Mouse (Mus musculus) left cerebral cortex, adult 8-10 months (tissue): ENCODE measurements at regions not wholly inside any gene's neighbourhood (a gene's known extent, or its start where the extent isn't known, plus 50 kb on each side); places are given as distances from the start of the nearest gene placed in this dataset.

ENCODE experiments used
- DNase-seq, 2 experiments: peaks; one replicate each; pipeline ENCODE4 v3.0.0; 2022; ENCODE audit warnings: low spot score in 2 of 2

GRCm38 (mm10) chr1:57573829-57574228, 166.9 kb upstream of the Tyw5 start:
- DNase-seq: no peak

GRCm38 (mm10) chr1:57574530-57574929, 167.6 kb upstream of the Tyw5 start:
- no peak for DNase-seq

DNA sequence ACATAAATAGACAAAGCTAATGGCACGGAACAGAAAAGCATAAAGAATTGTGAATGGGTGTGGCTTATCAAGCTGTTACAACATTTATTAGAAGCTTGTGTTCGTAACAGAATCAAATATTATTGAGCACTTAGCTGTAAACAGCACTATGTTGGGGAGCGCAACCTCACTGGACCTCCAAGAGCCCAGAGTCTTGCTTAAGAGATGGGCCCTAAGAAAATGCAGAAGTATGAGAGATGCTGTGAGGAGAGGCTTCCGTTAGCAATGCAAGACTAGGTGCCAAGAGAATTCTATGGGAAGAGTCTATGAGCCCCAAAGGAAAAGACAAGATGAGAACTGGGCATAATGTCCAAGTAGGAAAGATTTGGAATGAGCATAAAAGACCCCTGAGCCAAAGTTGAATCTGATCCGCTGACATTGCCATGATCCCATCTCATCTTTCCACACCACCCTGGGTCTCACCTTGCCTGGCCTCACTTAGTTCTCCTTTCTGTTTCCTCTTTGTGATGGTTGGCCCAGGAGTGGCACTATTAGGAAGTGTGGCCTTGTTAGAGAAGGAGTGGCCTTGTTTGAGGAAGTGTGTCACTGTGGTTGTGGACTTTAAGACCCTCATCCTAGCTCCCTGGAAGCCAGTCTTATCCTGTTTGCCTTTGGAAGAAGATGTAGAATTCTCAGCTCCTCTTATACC, 169.3 kb upstream of the Tyw5 start:
- no peak for DNase-seq

- DNase-seq: no peak
These were observed 172.2 kb upstream of the Tyw5 start for GRCm38 (mm10) chr1:57579086-57579485.

DNA sequence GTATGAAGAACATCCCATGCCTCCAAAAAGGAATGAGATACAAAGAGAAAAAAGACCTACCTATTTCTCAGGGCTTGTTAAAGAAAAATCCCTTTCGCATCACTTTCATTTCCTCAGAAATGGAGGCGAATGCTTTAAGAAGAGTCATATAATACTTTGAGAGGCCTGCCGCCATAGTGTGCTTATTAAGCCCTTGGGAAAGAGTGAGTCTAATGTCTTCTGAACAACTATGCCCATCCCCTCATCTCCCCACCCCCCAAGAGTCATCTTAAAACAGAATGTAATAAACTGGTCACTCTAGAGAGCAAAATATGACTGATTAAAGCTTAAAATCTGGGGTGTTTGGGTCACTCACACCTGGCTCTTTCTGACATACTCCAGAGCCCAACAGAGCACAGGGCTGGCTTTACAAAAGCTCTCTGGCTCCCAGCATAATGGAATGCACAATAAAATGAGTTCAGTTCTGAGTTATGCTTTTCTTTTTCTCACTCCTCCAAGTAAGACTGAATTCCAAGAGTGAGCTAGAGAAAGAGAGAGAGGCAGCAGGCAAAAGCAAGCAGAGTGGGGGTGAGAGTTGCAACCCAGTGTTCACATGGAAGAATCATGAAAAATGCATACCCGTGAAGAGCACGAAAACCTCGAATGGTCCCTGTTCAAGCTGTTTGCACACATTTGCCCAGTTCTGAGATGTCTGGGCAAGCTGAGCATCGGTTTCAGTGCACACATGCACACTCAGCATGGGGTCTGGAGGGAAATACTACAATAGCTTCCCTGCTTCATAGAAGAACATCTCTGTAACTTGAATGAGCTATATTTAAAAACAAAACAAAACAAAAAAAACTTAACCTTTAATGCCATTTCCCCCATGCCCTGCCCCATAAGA, 180.0 kb upstream of the Spats2l start:
- DNase-seq: no peak

DNA sequence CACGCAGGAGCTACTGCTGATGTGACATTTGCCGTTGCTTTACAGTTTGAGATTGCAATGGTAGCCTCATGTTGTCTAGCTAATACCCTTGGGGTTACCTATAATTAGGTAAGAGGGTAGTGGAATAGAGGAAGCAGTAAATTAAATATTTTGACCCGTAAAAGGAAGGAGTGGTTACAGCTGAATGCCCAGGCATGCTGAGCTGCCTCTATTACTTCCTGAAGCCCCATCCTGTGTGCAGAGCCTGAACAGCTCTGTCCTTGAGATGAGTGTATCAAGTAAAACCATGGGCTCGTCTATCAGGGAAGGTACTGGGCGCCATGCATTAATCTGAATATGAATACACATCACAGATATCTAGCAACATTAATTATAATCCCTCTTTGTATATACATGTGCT, 179.1 kb upstream of the Spats2l start:
- no peak for DNase-seq

GRCm38 (mm10) chr1:57600951-57601350, 173.0 kb upstream of the Spats2l start:
- no peak for DNase-seq

DNA sequence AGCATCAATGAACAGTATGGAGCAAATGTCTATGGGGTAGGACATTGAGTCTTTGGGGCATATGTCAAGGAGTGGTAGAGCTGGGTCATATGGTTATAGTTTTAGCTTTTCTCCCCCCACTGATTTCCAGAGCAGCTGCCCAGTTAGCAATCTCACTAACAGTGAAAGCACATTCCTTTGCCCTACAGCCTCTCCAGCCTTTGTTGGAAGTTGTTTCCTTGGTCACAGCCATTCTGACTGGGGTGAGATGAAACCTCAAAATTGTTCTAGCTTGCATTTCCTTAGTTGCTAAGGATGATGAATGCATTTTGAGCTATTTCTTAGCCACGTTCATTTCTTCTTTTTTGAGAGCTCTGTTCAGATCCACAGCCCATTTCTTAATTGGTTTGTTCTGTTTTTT, 168.4 kb upstream of the Spats2l start:
- no peak for DNase-seq

DNA sequence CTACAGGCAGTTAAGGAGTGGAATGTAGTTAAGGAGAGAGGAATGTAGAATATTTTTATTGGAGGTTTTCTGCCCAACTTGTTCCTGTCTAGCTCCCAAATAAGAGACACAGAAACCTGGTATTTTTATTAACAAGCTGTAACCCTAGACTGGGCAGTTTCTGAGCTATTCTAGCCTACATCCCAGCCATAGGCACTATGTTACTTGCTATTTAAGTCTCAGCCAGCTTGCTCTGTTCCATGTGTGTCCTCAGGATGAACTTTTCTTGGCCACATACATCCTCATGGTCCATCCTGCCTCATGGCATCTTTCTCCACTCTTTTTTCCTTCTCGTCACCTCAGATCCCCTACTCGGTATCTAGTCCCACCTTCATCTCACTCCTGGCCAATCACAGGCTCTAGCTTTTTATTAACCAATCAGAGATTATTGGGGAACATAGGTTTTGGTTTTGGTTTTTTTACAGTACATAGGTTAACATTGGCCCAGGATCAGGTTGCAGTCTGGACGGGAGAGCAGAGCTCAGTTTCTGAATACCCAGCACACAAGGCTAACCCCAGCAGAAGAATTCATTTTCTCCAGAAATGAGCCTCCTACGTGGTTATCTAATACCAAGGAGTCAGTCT, 167.8 kb upstream of the Spats2l start:
- no peak for DNase-seq

DNA sequence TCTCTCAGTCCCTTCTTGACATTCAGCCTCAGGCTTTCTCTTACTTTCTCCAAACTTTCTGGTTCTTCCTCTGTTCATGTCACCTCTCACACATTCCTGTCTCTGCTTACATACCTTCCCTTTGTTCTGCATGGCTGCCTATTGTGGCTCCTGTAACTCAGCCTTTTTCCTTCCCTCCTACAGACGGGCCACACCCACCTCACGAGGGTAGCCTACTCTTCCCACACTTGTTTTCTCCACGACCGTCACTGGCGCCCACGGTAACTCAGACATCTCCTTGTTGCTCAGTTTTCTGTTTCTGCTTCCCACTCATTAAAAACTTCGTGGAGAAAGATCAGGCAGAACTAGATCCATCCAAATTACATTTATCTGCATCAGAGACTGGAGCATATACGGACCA, 166.9 kb upstream of the Spats2l start:
- no peak for DNase-seq

GRCm38 (mm10) chr1:57607626-57608422, 166.1 kb upstream of the Spats2l start:
- DNase-seq: no peak

DNA sequence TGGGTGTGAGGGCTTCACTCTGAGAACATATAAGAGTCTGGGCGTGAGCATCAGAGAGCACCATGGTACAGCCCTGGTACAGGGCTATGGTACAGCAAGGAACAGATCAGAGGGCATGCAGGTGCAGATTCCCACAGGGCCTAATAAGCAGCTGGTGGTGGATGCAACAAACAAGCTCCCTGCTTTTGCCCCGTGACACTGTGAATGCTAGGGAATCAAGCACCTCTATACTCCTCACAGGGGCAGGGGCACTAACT, 165.6 kb upstream of the Spats2l start:
- no peak for DNase-seq

DNA sequence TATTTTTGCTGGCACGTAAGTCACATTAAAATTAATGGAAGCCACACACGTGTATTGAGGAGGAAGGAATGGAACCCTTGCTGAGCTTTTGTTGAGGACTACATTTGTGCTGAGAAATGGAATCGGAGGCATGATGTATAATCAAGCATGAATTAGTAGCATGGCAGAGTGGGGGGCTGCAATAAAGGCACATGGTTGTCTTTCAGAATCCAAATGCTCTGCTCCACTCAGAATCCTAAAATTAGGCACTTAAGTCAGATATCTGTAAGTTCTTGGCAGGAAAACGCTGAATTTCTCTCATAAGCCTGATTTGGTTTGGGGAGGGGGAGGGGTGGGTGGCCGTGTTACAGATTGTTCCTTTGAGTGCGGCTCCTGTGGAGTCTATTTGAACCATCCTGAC, 164.7 kb upstream of the Spats2l start:
- DNase-seq: no peak

DNA sequence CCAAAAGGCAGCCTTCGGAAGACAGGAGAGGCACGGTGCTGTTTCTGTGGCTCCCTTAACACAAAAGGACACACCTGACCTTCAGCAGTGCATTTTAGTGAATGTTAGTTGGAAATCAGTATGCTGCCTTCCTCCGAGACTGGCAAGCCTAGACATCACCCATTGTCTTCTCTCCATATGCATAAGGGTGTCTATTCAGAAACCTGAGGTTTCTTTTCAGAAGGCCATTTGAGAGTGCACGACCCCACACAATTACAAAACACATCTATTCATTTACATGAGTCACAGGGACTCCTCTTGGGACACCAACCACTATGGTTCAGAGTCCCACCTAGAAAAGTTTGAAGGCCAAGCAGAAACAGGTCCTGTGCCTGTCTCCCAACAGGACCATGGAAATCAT, 161.8 kb upstream of the Spats2l start:
- DNase-seq: no peak

- no peak for DNase-seq
These were observed 160.8 kb upstream of the Spats2l start for GRCm38 (mm10) chr1:57612931-57613804.

GRCm38 (mm10) chr1:57615155-57615554, 158.8 kb upstream of the Spats2l start:
- DNase-seq: no peak

GRCm38 (mm10) chr1:57617316-57617715, 156.6 kb upstream of the Spats2l start:
- no peak for DNase-seq

DNA sequence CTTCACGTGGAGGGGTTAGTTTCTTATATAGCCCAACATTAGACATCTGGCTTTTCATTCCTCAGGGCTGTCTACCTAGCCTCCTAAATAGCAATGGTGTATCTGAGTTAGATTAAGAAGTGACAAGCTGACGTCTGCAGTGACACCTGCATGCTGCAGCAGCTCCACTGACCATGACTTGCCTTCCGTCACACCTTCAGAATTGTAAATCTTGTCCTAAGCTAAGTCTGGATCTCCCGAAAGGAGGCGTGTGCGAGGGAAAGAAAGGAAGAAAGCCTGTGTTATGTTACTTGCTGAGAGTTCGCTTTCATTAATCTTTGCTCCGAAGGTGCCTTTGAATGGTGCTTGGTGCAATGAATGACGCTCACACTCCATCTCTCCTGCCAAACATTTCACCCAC, 151.4 kb upstream of the Spats2l start:
- DNase-seq: no peak

GRCm38 (mm10) chr1:57633986-57634385, 140.0 kb upstream of the Spats2l start:
- DNase-seq: peak in 1 of 2 experiments; percentile 76

GRCm38 (mm10) chr1:57642131-57642530, 131.8 kb upstream of the Spats2l start:
- no peak for DNase-seq
